Mouse (Mus musculus): ENCODE measurements at regions not wholly inside any gene's neighbourhood (a gene's known extent, or its start where the extent isn't known, plus 50 kb on each side); places are given as distances from the start of the nearest gene placed in this dataset.

DNA sequence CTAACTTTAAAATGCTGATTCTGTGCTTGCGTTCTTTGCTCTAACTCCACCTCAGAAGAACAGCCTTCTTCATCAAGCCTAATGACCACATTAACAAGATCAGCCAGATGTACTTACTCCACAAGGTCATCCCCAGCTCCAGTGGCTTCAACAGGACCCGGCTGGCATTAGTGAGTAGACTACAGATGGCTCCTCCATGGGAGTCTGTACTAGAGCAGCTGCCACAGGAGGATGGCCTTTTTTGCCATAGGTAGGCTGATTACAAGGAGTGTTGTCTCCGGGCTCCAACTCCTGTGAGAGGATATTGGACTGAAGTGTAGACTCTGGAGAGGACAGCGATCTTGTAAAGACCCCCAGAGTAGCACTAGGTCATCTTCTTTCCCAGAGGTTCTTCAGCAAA lies 729.7 kb downstream of the Galc start:
- TF ChIP-seq POLR2A (IDR thresholded peaks at IDR 0.05; ENCODE audit: low read depth, low read length) (no peak), CTCF (IDR thresholded peaks at IDR 0.05; ENCODE audit: borderline replicate concordance, insufficient read depth, low read length) (no peak)

Measured in embryonic fibroblast, embryonic 13.5 days (primary cell).